Mouse (Mus musculus): ENCODE measurements around the gene Gm10959. TPM values are rescaled to one million over a fixed set of nuclear protein-coding genes. Genes with fewer than 3 reads are reported as not detected.

Gene Gm10959
- polyA plus RNA-seq, 1 experiment from 2014 or later: not detected

DNA sequence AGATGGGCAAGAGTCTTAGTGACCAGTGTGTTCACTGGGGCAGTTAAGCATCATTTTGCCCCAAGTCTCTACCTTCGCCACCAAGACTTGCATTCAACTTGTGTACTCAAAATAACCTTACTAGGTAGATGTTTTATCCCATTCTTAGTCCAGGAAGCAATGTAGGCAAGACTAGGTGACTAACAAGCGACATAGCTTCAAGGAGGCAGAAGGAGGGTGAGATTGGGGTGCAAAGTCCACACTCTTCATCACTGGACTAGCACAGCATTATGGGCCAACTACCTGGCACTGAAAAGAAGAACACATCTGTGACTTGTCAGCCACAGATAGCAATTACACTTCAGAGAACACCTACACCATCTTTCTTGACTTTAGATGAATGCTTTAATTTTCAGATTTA is 42.3 kb downstream of the Gm10959 start:
- no peaks in the 10 kb centered on the region for H3K4me1 ChIP-seq (ENCODE audit: control insufficient read depth, low read depth, low read length)
- H3K9me3 ChIP-seq (replicated peaks; ENCODE audit: control insufficient read depth, low read length): no peaks in the 10 kb centered on the region
- no peak overlapping the region for H3K9ac ChIP-seq (ENCODE audit: low read depth, low read length)
- H3K27me3 ChIP-seq (ENCODE audit: control insufficient read depth, insufficient read depth, low read depth, low read length): no peaks in the 10 kb centered on the region
- H3K4me2 ChIP-seq (ENCODE audit: low read depth, low read length): no peak overlapping the region
- ATAC-seq (ENCODE audit: low read depth): no peak
- H3K27ac ChIP-seq (ENCODE audit: low read length): no peak overlapping the region
- 58% methylated on average over 2 of the region's 2 CpGs for WGBS (ENCODE audit: insufficient replicate concordance)
- no peaks in the 10 kb centered on the region for H3K36me3 ChIP-seq (ENCODE audit: control insufficient read depth, insufficient read depth)
- H3K4me3 ChIP-seq (ENCODE audit: low read depth, low read length): no peak overlapping the region

DNA sequence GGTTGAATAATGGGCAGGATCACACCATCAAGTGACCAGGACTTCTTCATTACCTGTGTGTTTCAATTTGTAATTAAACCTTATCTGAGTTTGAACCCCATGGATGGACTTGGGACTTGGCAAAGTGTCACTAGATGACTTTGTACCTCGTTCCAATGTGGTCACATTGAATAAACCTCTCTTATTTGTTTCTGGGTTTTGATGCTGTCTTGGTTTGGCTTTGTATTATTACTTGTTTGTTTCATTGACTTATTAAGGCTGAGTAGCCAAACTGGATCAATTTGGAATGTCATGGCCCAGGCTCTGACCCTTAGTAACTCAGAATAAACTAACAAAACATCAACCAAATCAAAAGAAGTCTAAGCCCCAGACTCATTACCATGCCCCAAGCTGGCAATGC is 47.6 kb downstream of the Gm10959 start:
- Histone ChIP-seq H3K4me3 (ENCODE audit: low read depth, low read length) (no peak overlapping the region), H3K4me2 (ENCODE audit: low read depth, low read length) (no peak overlapping the region), H3K36me3 (ENCODE audit: control insufficient read depth, insufficient read depth) (no peaks in the 10 kb centered on the region), H3K9me3 (replicated peaks; ENCODE audit: control insufficient read depth, low read length) (no peaks in the 10 kb centered on the region), H3K4me1 (ENCODE audit: control insufficient read depth, low read depth, low read length) (no peaks in the 10 kb centered on the region), H3K9ac (ENCODE audit: low read depth, low read length) (no peak overlapping the region), H3K27me3 (ENCODE audit: control insufficient read depth, insufficient read depth, low read depth, low read length) (no peaks in the 10 kb centered on the region), H3K27ac (ENCODE audit: low read length) (no peak overlapping the region)
- ATAC-seq (ENCODE audit: low read depth): no peak
- WGBS (ENCODE audit: insufficient replicate concordance): 35% methylated on average over 1 of the region's 1 CpGs

DNA sequence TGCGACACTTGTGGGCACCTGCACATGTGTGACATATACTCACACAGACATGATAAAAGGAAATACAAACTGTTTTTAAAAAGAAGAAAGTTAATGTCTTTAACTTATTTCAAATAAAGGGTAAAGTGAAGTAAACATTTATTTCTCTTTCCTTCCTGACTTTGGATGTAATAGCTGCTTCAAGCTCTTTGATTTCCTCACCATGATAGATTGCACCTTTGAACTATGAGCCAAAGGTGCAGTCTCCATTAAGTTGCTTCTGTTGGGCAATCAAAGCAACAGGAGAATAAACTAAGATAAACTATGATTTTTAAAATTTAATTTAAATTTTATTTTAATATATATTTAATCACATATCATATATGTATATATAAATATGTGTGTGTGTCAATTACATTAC is 50.9 kb downstream of the Gm10959 start:
- H3K9me3 ChIP-seq (replicated peaks; ENCODE audit: control insufficient read depth, low read length): no peaks in the 10 kb centered on the region

DNA sequence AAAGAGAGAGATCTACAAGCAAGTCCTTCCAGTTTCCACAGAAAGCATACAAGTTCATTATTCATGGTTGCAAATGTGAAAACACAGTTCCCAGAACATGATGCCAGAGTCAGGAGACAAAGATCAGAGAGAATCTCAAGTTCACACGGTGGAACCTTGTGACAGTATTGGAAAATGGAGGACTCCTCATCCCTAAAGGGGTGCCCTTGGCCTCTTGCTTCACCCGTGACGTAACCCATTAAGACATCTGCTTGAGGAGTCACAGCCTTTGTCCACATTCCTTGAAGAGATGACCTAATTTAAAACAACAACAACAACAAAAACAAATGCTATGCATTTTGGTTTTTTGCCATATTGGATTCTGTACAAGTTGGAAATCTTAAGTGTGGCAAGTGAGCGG is 54.1 kb downstream of the Gm10959 start:
- Histone ChIP-seq H3K9me3 (replicated peaks; ENCODE audit: control insufficient read depth, low read length) (no peaks in the 10 kb centered on the region), H3K4me2 (ENCODE audit: low read depth, low read length) (no peak overlapping the region), H3K36me3 (ENCODE audit: control insufficient read depth, insufficient read depth) (no peaks in the 10 kb centered on the region), H3K9ac (ENCODE audit: low read depth, low read length) (no peak overlapping the region), H3K27ac (ENCODE audit: low read length) (no peak overlapping the region), H3K4me3 (ENCODE audit: low read depth, low read length) (no peak overlapping the region), H3K4me1 (ENCODE audit: control insufficient read depth, low read depth, low read length) (no peaks in the 10 kb centered on the region), H3K27me3 (ENCODE audit: control insufficient read depth, insufficient read depth, low read depth, low read length) (no peaks in the 10 kb centered on the region)
- ATAC-seq (ENCODE audit: low read depth): no peak
- 66% methylated on average over 4 of the region's 4 CpGs for WGBS (ENCODE audit: insufficient replicate concordance)

More for the DNA sequence above, 50.9 kb downstream of the Gm10959 start:
- Histone ChIP-seq H3K27ac (ENCODE audit: low read length) (no peak overlapping the region), H3K9ac (ENCODE audit: low read depth, low read length) (no peak overlapping the region), H3K27me3 (ENCODE audit: control insufficient read depth, insufficient read depth, low read depth, low read length) (no peaks in the 10 kb centered on the region), H3K4me3 (ENCODE audit: low read depth, low read length) (no peak overlapping the region), H3K4me1 (ENCODE audit: control insufficient read depth, low read depth, low read length) (no peaks in the 10 kb centered on the region), H3K4me2 (ENCODE audit: low read depth, low read length) (no peak overlapping the region), H3K36me3 (ENCODE audit: control insufficient read depth, insufficient read depth) (no peaks in the 10 kb centered on the region)
- no peak for ATAC-seq (ENCODE audit: low read depth)
- WGBS (ENCODE audit: insufficient replicate concordance): 72% methylated on average over 1 of the region's 1 CpGs

Other genes starting within 250 kb of the Gm10959 start
- gene Pde5a, start 190.4 kb downstream of the Gm10959 start, polyA plus RNA-seq (2015; fragmentation: Nextera tagmentation; extraction: Ambion mirVana): 0.69 and 0.83 TPM in 2 replicates
- gene Fabp2, start 24.3 kb downstream of the Gm10959 start, polyA plus RNA-seq (2015; fragmentation: Nextera tagmentation; extraction: Ambion mirVana): 8.3 and 16.5 TPM in 2 replicates
- gene 1810037I17Rik, start 4.8 kb upstream of the Gm10959 start, polyA plus RNA-seq (2015; fragmentation: Nextera tagmentation; extraction: Ambion mirVana): 67.1 and 91.3 TPM in 2 replicates
- gene Usp53, start 65.2 kb upstream of the Gm10959 start, polyA plus RNA-seq (2015; fragmentation: Nextera tagmentation; extraction: Ambion mirVana): 2.0 and 3.0 TPM in 2 replicates
- 1.6 and 2.5 TPM in 2 replicates for gene Myoz2, start 115.7 kb upstream of the Gm10959 start, polyA plus RNA-seq (2015; fragmentation: Nextera tagmentation; extraction: Ambion mirVana)

Measured in liver, embryonic 16.5 days (tissue).